In the genomic region with DNA sequence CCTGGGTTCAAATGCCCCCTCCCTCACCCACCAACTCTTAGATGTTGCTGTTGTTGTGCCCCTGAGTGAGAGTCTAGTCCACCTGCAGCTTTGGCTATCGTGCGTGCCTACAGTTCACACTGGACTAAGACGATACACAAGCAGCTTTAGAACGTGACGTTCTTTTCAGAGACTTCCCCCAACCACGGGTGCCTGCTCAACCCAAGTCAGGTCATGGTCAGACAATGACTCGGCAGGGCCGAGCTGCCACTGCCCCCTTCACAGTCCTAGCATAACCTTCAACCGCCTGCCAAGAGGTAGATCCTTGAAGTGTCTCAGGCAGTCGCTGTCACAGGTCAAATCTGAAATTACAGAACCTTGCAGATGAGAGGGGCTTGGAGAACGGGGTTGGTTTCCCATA, we compare ENCODE assay signal across 35 mouse cellular contexts. TPM values are rescaled to one million over a fixed set of nuclear protein-coding genes. Genes with fewer than 3 reads are reported as not detected.
DNase-seq lines count a peak whose midpoint lies in the region; ATAC-seq and TF ChIP-seq lines count a peak whose summit lies in the region.
"Had no signal": no experiment of that assay in that cellular context is flagged by ENCODE, and none has a peak within 500 bp of the region (broad histone marks: within the 10 kb centered on the region; RNA-seq: fewer than 3 reads in every experiment).

No protein-coding gene starts in this region.

- H3K4me1 ChIP-seq in liver, adult 2 months (ENCODE audit: control insufficient read depth, insufficient read depth, low read length), result peaks cover 34% of the 10 kb centered on the region
- peaks cover 13% of the 10 kb centered on the region for H3K4me1 ChIP-seq in liver, postnatal 0 days (ENCODE audit: insufficient read depth)
- H3K4me1 ChIP-seq in forebrain, postnatal 0 days (ENCODE audit: insufficient read depth), result no peaks in the 10 kb centered on the region
- H3K4me1 ChIP-seq: forebrain, embryonic 15.5 days; hindbrain, embryonic 15.5 days; limb, embryonic 13.5 days had no signal

- 18% methylated on average over 11 of the region's 11 CpGs for WGBS in liver, adult 2 months
- 47% methylated on average over 11 of the region's 11 CpGs for WGBS in liver, postnatal 0 days (ENCODE audit: insufficient replicate concordance)
- WGBS in forebrain, postnatal 0 days, result 93% methylated on average over 11 of the region's 11 CpGs

- H3K27me3 ChIP-seq in liver, adult 2 months (ENCODE audit: control insufficient read depth, insufficient read depth, low read length), result no peaks in the 10 kb centered on the region
- no peaks in the 10 kb centered on the region for H3K27me3 ChIP-seq in liver, postnatal 0 days (ENCODE audit: insufficient read depth, low read length)
- H3K27me3 ChIP-seq in forebrain, postnatal 0 days (ENCODE audit: insufficient read depth, low read length), result no peaks in the 10 kb centered on the region
- H3K27me3 ChIP-seq: embryonic facial prominence, embryonic 12.5 days; forebrain, embryonic 15.5 days; hindbrain, embryonic 15.5 days; limb, embryonic 13.5 days had no signal

- peaks cover 4% of the 10 kb centered on the region; the same call in 1 of the 2 replicates for H3K79me2 ChIP-seq in liver, adult 2 months (ENCODE audit: control insufficient read depth, insufficient read depth, low read length)

- no peak overlapping the region for H3K4me2 ChIP-seq in liver, postnatal 0 days (ENCODE audit: low read depth, low read length)
- no peak overlapping the region for H3K4me2 ChIP-seq in forebrain, postnatal 0 days (ENCODE audit: low read depth)
- H3K4me2 ChIP-seq: embryonic facial prominence, embryonic 12.5 days; forebrain, embryonic 15.5 days; heart, embryonic 13.5 days; hindbrain, embryonic 15.5 days; limb, embryonic 13.5 days had no signal

- peak overlapping the region; percentile 37; the same call in 1 of the 2 replicates for H3K9ac ChIP-seq in liver, adult 2 months (ENCODE audit: low read depth, low read length)
- H3K9ac ChIP-seq in liver, postnatal 0 days (replicated peaks), result no peak overlapping the region
- H3K9ac ChIP-seq in forebrain, postnatal 0 days, result no peak overlapping the region
- H3K9ac ChIP-seq: embryonic facial prominence, embryonic 12.5 days; forebrain, embryonic 15.5 days; heart, embryonic 13.5 days; hindbrain, embryonic 15.5 days; limb, embryonic 13.5 days had no signal

- TF ChIP-seq CTCF in liver, adult 2 months (IDR thresholded peaks at IDR 0.05; ENCODE audit: low read depth, low read length), result no peak
- no peak for TF ChIP-seq CTCF in liver, postnatal 0 days (IDR thresholded peaks at IDR 0.05; ENCODE audit: low read depth)
- TF ChIP-seq CTCF in forebrain, postnatal 0 days (IDR thresholded peaks at IDR 0.05; ENCODE audit: low read depth), result no peak

- peak; percentile 64 for ATAC-seq in liver, postnatal 0 days
- no peak for ATAC-seq in forebrain, postnatal 0 days
- ATAC-seq: forebrain, embryonic 15.5 days; inflammation-experienced regulatory T-cells, adult 6 months had no signal

- TF ChIP-seq POLR2A in liver, adult 2 months (IDR thresholded peaks at IDR 0.05; ENCODE audit: extremely low read depth, insufficient read depth, low read length), result no peak

- peak overlapping the region; percentile 93 for H3K27ac ChIP-seq in liver, adult 2 months (replicated peaks; ENCODE audit: insufficient read depth, low read depth, low read length)
- peak overlapping the region; percentile 95 for H3K27ac ChIP-seq in liver, postnatal 0 days (ENCODE audit: low read depth)
- no peak overlapping the region for H3K27ac ChIP-seq in forebrain, postnatal 0 days (ENCODE audit: low read depth, low read length)
- H3K27ac ChIP-seq: embryonic facial prominence, embryonic 12.5 days; forebrain, embryonic 10.5 days; forebrain, embryonic 15.5 days; gastrocnemius, adult 2 months; heart, embryonic 13.5 days; hindbrain, embryonic 15.5 days; layer of hippocampus, adult 2 months; limb, embryonic 13.5 days; macrophage had no signal

- H3K9me3 ChIP-seq in liver, postnatal 0 days (ENCODE audit: low read length), result no peaks in the 10 kb centered on the region
- no peaks in the 10 kb centered on the region for H3K9me3 ChIP-seq in forebrain, postnatal 0 days (ENCODE audit: low read length)
- H3K9me3 ChIP-seq: embryonic facial prominence, embryonic 12.5 days; forebrain, embryonic 10.5 days; forebrain, embryonic 15.5 days; heart, embryonic 13.5 days; hindbrain, embryonic 15.5 days; limb, embryonic 13.5 days had no signal

- H3K36me3 ChIP-seq in liver, adult 2 months (ENCODE audit: control insufficient read depth, insufficient read depth, low read length), result peaks cover 18% of the 10 kb centered on the region; the same call in 1 of the 2 replicates
- no peaks in the 10 kb centered on the region for H3K36me3 ChIP-seq in liver, postnatal 0 days (replicated peaks; ENCODE audit: insufficient read depth, low read length)
- H3K36me3 ChIP-seq in forebrain, postnatal 0 days (ENCODE audit: insufficient read depth), result no peaks in the 10 kb centered on the region
- H3K36me3 ChIP-seq: embryonic facial prominence, embryonic 12.5 days; forebrain, embryonic 10.5 days; forebrain, embryonic 15.5 days; heart, embryonic 13.5 days; hindbrain, embryonic 15.5 days; limb, embryonic 13.5 days had no signal

- no peak for TF ChIP-seq EP300 in liver, postnatal 0 days (IDR thresholded peaks at IDR 0.05; ENCODE audit: low read depth)

- no peak overlapping the region for H3K4me3 ChIP-seq in liver, adult 2 months (ENCODE audit: insufficient read depth, low read depth, low read length)
- H3K4me3 ChIP-seq in liver, postnatal 0 days (ENCODE audit: low read depth, low read length), result no peak overlapping the region
- no peak overlapping the region for H3K4me3 ChIP-seq in forebrain, postnatal 0 days (ENCODE audit: low read depth, low read length)
- H3K4me3 ChIP-seq: embryonic facial prominence, embryonic 12.5 days; forebrain, embryonic 10.5 days; forebrain, embryonic 15.5 days; gastrocnemius, adult 2 months; heart, embryonic 13.5 days; hindbrain, embryonic 15.5 days; layer of hippocampus, adult 2 months; limb, embryonic 13.5 days had no signal

- peak; percentile 79 for DNase-seq in liver, adult 2 months (ENCODE audit: extremely low read depth, low read depth, low spot score)
- DNase-seq in liver, result no peak
- peak; percentile 49 for DNase-seq in adrenal gland, postnatal 10 days
- DNase-seq in adrenal gland, postnatal 36 days, result peak; percentile 69 to 83
- DNase-seq in liver, postnatal 0 days, result no peak
- DNase-seq in forebrain, postnatal 0 days, result no peak
- DNase-seq in right cerebral cortex, postnatal 14 days, result no peak
- DNase-seq: B cell, adult 2 months; cerebellum, adult 8-10 months; cerebellum, postnatal 25 days; gastrocnemius, adult 2 months; heart, postnatal 10 days; lung, adult 2 months; lung, postnatal 10 days; midbrain, embryonic 14.5 days; right cerebral cortex, postnatal 4 days; thymus, adult 2 months; thymus, postnatal 4 days had no signal

RNA-seq across cellular contexts. Expression of a gene that starts 6.0 kb away (rescaled TPM):
- 109 and 133 TPM in 2 replicates for total RNA-seq in liver, adult 2 months (2014; rRNA removed)
- 100 and 118 TPM in 2 replicates for polyA plus RNA-seq in liver, adult 2 months (2012; rRNA removed)
- total RNA-seq in adrenal gland, postnatal 10 days (2021), result 10 to 100 TPM in 1 of 2 experiments, 1 to 10 TPM in 1; 9.3 to 16.9 TPM
- total RNA-seq in adrenal gland, postnatal 36 days (2021), result not detected
- 9.3 and 12.7 TPM in 2 replicates for polyA plus RNA-seq in liver, postnatal 0 days (2015; fragmentation: Nextera tagmentation; extraction: Ambion mirVana)
- 0.54 and 1.5 TPM in 2 replicates for total RNA-seq in forebrain, postnatal 0 days (2014; rRNA removed)
- polyA plus RNA-seq in forebrain, postnatal 0 days (2015; fragmentation: Nextera tagmentation; extraction: Ambion mirVana), result 0.88 and 1.2 TPM in 2 replicates
- total RNA-seq: gastrocnemius, adult 2 months; gastrocnemius, postnatal 4 days; heart, adult 8-10 months; heart, postnatal 10 days; hematopoietic stem cell, adult 5-6 weeks; layer of hippocampus, adult 2 months; layer of hippocampus, postnatal 25 days; megakaryocyte-erythroid progenitor cell, adult 5-6 weeks; monocyte, adult 5-6 weeks had no signal
- polyA plus RNA-seq: macrophage had no signal

RNA-seq across cellular contexts. Expression of a gene that starts 12.7 kb away (rescaled TPM):
- 65.5 and 71.1 TPM in 2 replicates for total RNA-seq in liver, adult 2 months (2014; rRNA removed)
- polyA plus RNA-seq in liver, adult 2 months (2012; rRNA removed), result 91.6 and 115 TPM in 2 replicates
- total RNA-seq in adrenal gland, postnatal 10 days (2021), result 10 to 100 TPM in 1 of 2 experiments, 1 to 10 TPM in 1; 8.9 to 23.3 TPM
- total RNA-seq in adrenal gland, postnatal 36 days (2021), result not detected
- polyA plus RNA-seq in liver, postnatal 0 days (2015; fragmentation: Nextera tagmentation; extraction: Ambion mirVana), result 5.6 and 7.4 TPM in 2 replicates
- 0.10 TPM in 1 of 2 replicates, not detected in the other for total RNA-seq in forebrain, postnatal 0 days (2014; rRNA removed)
- 0.09 and 0.17 TPM in 2 replicates for polyA plus RNA-seq in forebrain, postnatal 0 days (2015; fragmentation: Nextera tagmentation; extraction: Ambion mirVana)
- total RNA-seq: gastrocnemius, adult 2 months; heart, postnatal 10 days; hematopoietic stem cell, adult 5-6 weeks; layer of hippocampus, adult 2 months; layer of hippocampus, postnatal 25 days; left cerebral cortex, postnatal 36 days; megakaryocyte-erythroid progenitor cell, adult 5-6 weeks; monocyte, adult 5-6 weeks had no signal
- polyA plus RNA-seq: heart, embryonic 13.5 days; inflammation-experienced regulatory T-cells, adult 6 months; limb, embryonic 13.5 days; macrophage; neural tube, embryonic 14.5 days had no signal

Comparison
In these comparisons a context has a peak if more than half of its experiments do, and no peak if none do; other contexts are left out.
1. DNase-seq: peak in liver, adult 2 months (single experiment), adrenal gland, postnatal 10 days (single experiment) and adrenal gland, postnatal 36 days (2 of 2); none in liver (single experiment), liver, postnatal 0 days (single experiment), forebrain, postnatal 0 days (single experiment) and right cerebral cortex, postnatal 14 days (single experiment).